Mouse (Mus musculus): ENCODE measurements around the gene Alyref2. TPM values are rescaled to one million over a fixed set of nuclear protein-coding genes. Genes with fewer than 3 reads are reported as not detected.

Alyref2 gene
- polyA plus RNA-seq, 1 experiment = 3.0 TPM

GRCm38 (mm10) chr1:171515039-171515438, 11.8 kb downstream of the Alyref2 start:
- no peak overlapping the region for H3K27ac ChIP-seq (replicated peaks; ENCODE audit: low read depth, low read length)
- H3K4me1 ChIP-seq (ENCODE audit: control insufficient read depth, insufficient read depth, insufficient read length, low read length) = no peaks in the 10 kb centered on the region
- H3K4me3 ChIP-seq (ENCODE audit: insufficient read depth, low read depth, low read length) = no peak overlapping the region

- no peaks in the 10 kb centered on the region for H3K4me1 ChIP-seq (ENCODE audit: control insufficient read depth, insufficient read depth, insufficient read length, low read length)
- no peak overlapping the region for H3K4me3 ChIP-seq (ENCODE audit: insufficient read depth, low read depth, low read length)
- H3K27ac ChIP-seq (replicated peaks; ENCODE audit: low read depth, low read length) = no peak overlapping the region
Measured at GRCm38 (mm10) chr1:171515557-171515956, 12.3 kb downstream of the Alyref2 start.

GRCm38 (mm10) chr1:171531367-171531766, 28.1 kb downstream of the Alyref2 start:
- no peak overlapping the region for H3K4me3 ChIP-seq (ENCODE audit: insufficient read depth, low read depth, low read length)
- no peak overlapping the region for H3K27ac ChIP-seq (replicated peaks; ENCODE audit: low read depth, low read length)
- H3K4me1 ChIP-seq (ENCODE audit: control insufficient read depth, insufficient read depth, insufficient read length, low read length) = no peaks in the 10 kb centered on the region

- Histone ChIP-seq H3K4me3 (ENCODE audit: insufficient read depth, low read depth, low read length) (no peak overlapping the region), H3K27ac (replicated peaks; ENCODE audit: low read depth, low read length) (no peak overlapping the region), H3K4me1 (ENCODE audit: control insufficient read depth, insufficient read depth, insufficient read length, low read length) (no peaks in the 10 kb centered on the region)
Measured at GRCm38 (mm10) chr1:171532830-171533229, 29.6 kb downstream of the Alyref2 start.

- H3K4me1 ChIP-seq (ENCODE audit: control insufficient read depth, insufficient read depth, insufficient read length, low read length) = no peaks in the 10 kb centered on the region
- no peak overlapping the region for H3K27ac ChIP-seq (replicated peaks; ENCODE audit: low read depth, low read length)
Measured at GRCm38 (mm10) chr1:171534557-171534956, 31.3 kb downstream of the Alyref2 start.

GRCm38 (mm10) chr1:171535194-171535593, 31.9 kb downstream of the Alyref2 start, which contains the start of gene Itln1:
TSS of gene Itln1 (minus strand) at chr1:171535294.
- no peaks in the 10 kb centered on the region for H3K4me1 ChIP-seq (ENCODE audit: control insufficient read depth, insufficient read depth, insufficient read length, low read length)
- H3K4me3 ChIP-seq (ENCODE audit: insufficient read depth, low read depth, low read length) = no peak within 1 kb of the TSS
- H3K27ac ChIP-seq (replicated peaks; ENCODE audit: low read depth, low read length) = no peak within 1 kb of the TSS

More at GRCm38 (mm10) chr1:171534557-171534956, 31.3 kb downstream of the Alyref2 start:
- no peak overlapping the region for H3K4me3 ChIP-seq (ENCODE audit: insufficient read depth, low read depth, low read length)

- H3K4me3 ChIP-seq (ENCODE audit: insufficient read depth, low read depth, low read length) = no peak overlapping the region
- no peak overlapping the region for H3K27ac ChIP-seq (replicated peaks; ENCODE audit: low read depth, low read length)
- no peaks in the 10 kb centered on the region for H3K4me1 ChIP-seq (ENCODE audit: control insufficient read depth, insufficient read depth, insufficient read length, low read length)
Measured at GRCm38 (mm10) chr1:171540694-171541093, 37.4 kb downstream of the Alyref2 start.

GRCm38 (mm10) chr1:171551326-171551725, 48.0 kb downstream of the Alyref2 start:
- H3K27ac ChIP-seq (replicated peaks; ENCODE audit: low read depth, low read length) = no peak overlapping the region
- H3K4me1 ChIP-seq (ENCODE audit: control insufficient read depth, insufficient read depth, insufficient read length, low read length) = no peaks in the 10 kb centered on the region
- no peak overlapping the region for H3K4me3 ChIP-seq (ENCODE audit: insufficient read depth, low read depth, low read length)

GRCm38 (mm10) chr1:171552230-171552629, 49.0 kb downstream of the Alyref2 start:
- H3K4me3 ChIP-seq (ENCODE audit: insufficient read depth, low read depth, low read length) = no peak overlapping the region
- H3K27ac ChIP-seq (replicated peaks; ENCODE audit: low read depth, low read length) = no peak overlapping the region
- no peaks in the 10 kb centered on the region for H3K4me1 ChIP-seq (ENCODE audit: control insufficient read depth, insufficient read depth, insufficient read length, low read length)

GRCm38 (mm10) chr1:171553359-171554341, 50.4 kb downstream of the Alyref2 start:
- Histone ChIP-seq H3K4me3 (ENCODE audit: insufficient read depth, low read depth, low read length) (no peak overlapping the region), H3K4me1 (ENCODE audit: control insufficient read depth, insufficient read depth, insufficient read length, low read length) (no peaks in the 10 kb centered on the region), H3K27ac (replicated peaks; ENCODE audit: low read depth, low read length) (no peak overlapping the region)

Other genes starting within 250 kb of the Alyref2 start
- gene B4galt3, start 233.2 kb upstream of the Alyref2 start, polyA plus RNA-seq (2012; ENCODE audit: insufficient read depth, insufficient read length, missing spikeins) = 11.3 and 12.1 TPM in 2 replicates
- gene Ppox, start 222.3 kb upstream of the Alyref2 start, polyA plus RNA-seq (2012; ENCODE audit: insufficient read depth, insufficient read length, missing spikeins) = 12.3 and 15.2 TPM in 2 replicates
- gene Usp21, start 215.5 kb upstream of the Alyref2 start, polyA plus RNA-seq (2012; ENCODE audit: insufficient read depth, insufficient read length, missing spikeins) = 11.7 and 14.7 TPM in 2 replicates
- 149 and 183 TPM in 2 replicates for gene Ufc1, start 208.5 kb upstream of the Alyref2 start, polyA plus RNA-seq (2012; ENCODE audit: insufficient read depth, insufficient read length, missing spikeins)
- gene Dedd, start 174.3 kb upstream of the Alyref2 start, polyA plus RNA-seq (2012; ENCODE audit: insufficient read depth, insufficient read length, missing spikeins) = 22.3 and 27.1 TPM in 2 replicates
- 41.1 and 62.5 TPM in 2 replicates for gene Nit1, start 157.8 kb upstream of the Alyref2 start, polyA plus RNA-seq (2012; ENCODE audit: insufficient read depth, insufficient read length, missing spikeins)
- gene Pfdn2, start 157.8 kb upstream of the Alyref2 start, polyA plus RNA-seq (2012; ENCODE audit: insufficient read depth, insufficient read length, missing spikeins) = 73.2 and 83.7 TPM in 2 replicates
- gene Klhdc9, start 142.7 kb upstream of the Alyref2 start, polyA plus RNA-seq (2012; ENCODE audit: insufficient read depth, insufficient read length, missing spikeins) = not detected in 2 replicates
- not detected in 2 replicates for gene Nectin4, start 133.4 kb upstream of the Alyref2 start, polyA plus RNA-seq (2012; ENCODE audit: insufficient read depth, insufficient read length, missing spikeins)
- 2.1 and 3.0 TPM in 2 replicates for gene Arhgap30, start 114.5 kb upstream of the Alyref2 start, polyA plus RNA-seq (2012; ENCODE audit: insufficient read depth, insufficient read length, missing spikeins)
- 13.1 and 18.2 TPM in 2 replicates for gene Usf1, start 92.2 kb upstream of the Alyref2 start, polyA plus RNA-seq (2012; ENCODE audit: insufficient read depth, insufficient read length, missing spikeins)
- not detected in 2 replicates for gene Tstd1, start 84.6 kb upstream of the Alyref2 start, polyA plus RNA-seq (2012; ENCODE audit: insufficient read depth, insufficient read length, missing spikeins)
- 42.9 and 45.1 TPM in 2 replicates for gene F11r, start 65.9 kb upstream of the Alyref2 start, polyA plus RNA-seq (2012; ENCODE audit: insufficient read depth, insufficient read length, missing spikeins)
- gene Itln1, start 31.8 kb downstream of the Alyref2 start, polyA plus RNA-seq (2012; ENCODE audit: insufficient read depth, insufficient read length, missing spikeins) = not detected in 2 replicates
- not detected in 2 replicates for gene Cd244a, start 55.7 kb downstream of the Alyref2 start, polyA plus RNA-seq (2012; ENCODE audit: insufficient read depth, insufficient read length, missing spikeins)
- gene Ly9, start 103.9 kb downstream of the Alyref2 start, polyA plus RNA-seq (2012; ENCODE audit: insufficient read depth, insufficient read length, missing spikeins) = 0.95 TPM in 1 of 2 replicates, not detected in the other
- gene Slamf7, start 149.6 kb downstream of the Alyref2 start, polyA plus RNA-seq (2012; ENCODE audit: insufficient read depth, insufficient read length, missing spikeins) = 1.0 and 1.6 TPM in 2 replicates
- gene Cd48, start 178.5 kb downstream of the Alyref2 start, polyA plus RNA-seq (2012; ENCODE audit: insufficient read depth, insufficient read length, missing spikeins) = 4.8 and 7.1 TPM in 2 replicates

Data from brown adipose tissue, adult 24 weeks (tissue).